Mouse (Mus musculus) hindbrain, embryonic 10.5 days (tissue): ENCODE measurements around the gene Pam. TPM values are rescaled to one million over a fixed set of nuclear protein-coding genes. Genes with fewer than 3 reads are reported as not detected.
A peak's percentile ranks its signal among the peaks of the same experiment; 100 is the strongest.

Experiments
- DNase-seq: peaks from one replicate; pipeline ENCODE4 v3.0.0-alpha.2; 2017; ENCODE audit warnings: low spot score
- H3K27ac ChIP-seq: fragments of 300-500 bp; sonication (generic); 2 replicates; pipeline ENCODE4 v1.5.1; 2016; ENCODE audit warnings: mild to moderate bottlenecking, moderate library complexity
- H3K27me3 ChIP-seq: fragments of 300-500 bp; sonication (generic); 2 replicates; pipeline ENCODE4 v1.6.1; 2016; ENCODE audit warnings: mild to moderate bottlenecking; ENCODE audit not compliant: poor library complexity, insufficient read depth, severe bottlenecking
- H3K36me3 ChIP-seq: fragments of 300-500 bp; sonication (generic); 2 replicates; pipeline ENCODE4 v1.6.1; 2016; ENCODE audit warnings: mild to moderate bottlenecking, moderate library complexity
- H3K4me1 ChIP-seq: fragments of 300-500 bp; sonication (generic); replicated peaks from 2 replicates; pipeline ENCODE4 v1.6.1; 2016; ENCODE audit warnings: mild to moderate bottlenecking
- H3K4me3 ChIP-seq: fragments of 300-500 bp; sonication (generic); 2 replicates; pipeline ENCODE4 v1.5.1; 2016; ENCODE audit warnings: mild to moderate bottlenecking, moderate library complexity
- H3K9me3 ChIP-seq: fragments of 300-500 bp; sonication (generic); 2 replicates; pipeline ENCODE4 v1.6.1; 2016; ENCODE audit warnings: mild to moderate bottlenecking, moderate library complexity
- WGBS: fragments of 180-500 bp; shearing (Covaris S2); methylation state at CpG from one replicate; pipeline ENCODE4 v1.1.7; 2016; 5-methylcytosine and 5-hydroxymethylcytosine counted together
- polyA plus RNA-seq: library from polyadenylated mRNA; unstranded; fragments of >200 nt; fragmentation: Nextera tagmentation; extraction: Ambion mirVana; gene quantifications from 2 replicates; pipeline ENCODE4 v1.2.1, GENCODE M21; 2016

Gene Pam
- polyA plus RNA-seq, 1 experiment from 2014 or later: 16.5 TPM

GRCm38 (mm10) chr1:97931220-97931619 lies 164.2 kb downstream of the Pam start:
- Histone ChIP-seq H3K9me3 (no peaks in the 10 kb centered on the region), H3K4me3 (no peak overlapping the region), H3K36me3 (no peaks in the 10 kb centered on the region), H3K27ac (no peak overlapping the region), H3K4me1 (peaks cover 11% of the 10 kb centered on the region), H3K27me3 (no peaks in the 10 kb centered on the region)
- no peak for DNase-seq
- 84% methylated on average over 4 of the region's 4 CpGs for WGBS

- WGBS: 25% methylated on average over 4 of the region's 4 CpGs
- 0 out of 2 replicates have a peak overlapping the region, but pooled peaks have one; percentile 24 for H3K27ac ChIP-seq
- DNase-seq: no peak
Measured at GRCm38 (mm10) chr1:97929415-97930028, 165.9 kb downstream of the Pam start.

GRCm38 (mm10) chr1:97926789-97927188 lies 168.7 kb downstream of the Pam start:
- DNase-seq: no peak
- Histone ChIP-seq H3K36me3 (no peaks in the 10 kb centered on the region), H3K4me1 (peaks cover 16% of the 10 kb centered on the region), H3K9me3 (no peaks in the 10 kb centered on the region), H3K4me3 (no peak overlapping the region), H3K27ac (no peak overlapping the region), H3K27me3 (no peaks in the 10 kb centered on the region)
- WGBS: 80% methylated on average over 7 of the region's 7 CpGs

More at GRCm38 (mm10) chr1:97929415-97930028, 165.9 kb downstream of the Pam start:
- peaks cover 11% of the 10 kb centered on the region for H3K4me1 ChIP-seq
- no peaks in the 10 kb centered on the region for H3K36me3 ChIP-seq
- no peaks in the 10 kb centered on the region for H3K9me3 ChIP-seq
- H3K27me3 ChIP-seq: no peaks in the 10 kb centered on the region
- no peak overlapping the region for H3K4me3 ChIP-seq

GRCm38 (mm10) chr1:97926017-97926540 lies 169.4 kb downstream of the Pam start:
- no peaks in the 10 kb centered on the region for H3K9me3 ChIP-seq
- H3K27ac ChIP-seq: no peak overlapping the region
- no peaks in the 10 kb centered on the region for H3K27me3 ChIP-seq
- peaks cover 16% of the 10 kb centered on the region for H3K4me1 ChIP-seq
- no peak for DNase-seq
- H3K36me3 ChIP-seq: no peaks in the 10 kb centered on the region
- WGBS: 91% methylated on average over 2 of the region's 2 CpGs
- H3K4me3 ChIP-seq: no peak overlapping the region

GRCm38 (mm10) chr1:97922395-97922794 lies 173.1 kb downstream of the Pam start:
- H3K4me1 ChIP-seq: peaks cover 6% of the 10 kb centered on the region; the same call in 1 of the 2 replicates
- 90% methylated on average over 6 of the region's 6 CpGs for WGBS
- no peaks in the 10 kb centered on the region for H3K36me3 ChIP-seq
- H3K27me3 ChIP-seq: no peaks in the 10 kb centered on the region
- no peak overlapping the region for H3K27ac ChIP-seq
- H3K4me3 ChIP-seq: no peak overlapping the region
- no peak for DNase-seq
- no peaks in the 10 kb centered on the region for H3K9me3 ChIP-seq

- no peak for DNase-seq
- Histone ChIP-seq H3K36me3 (no peaks in the 10 kb centered on the region), H3K4me1 (peaks cover 6% of the 10 kb centered on the region; the same call in 1 of the 2 replicates), H3K4me3 (no peak overlapping the region), H3K27me3 (no peaks in the 10 kb centered on the region), H3K27ac (no peak overlapping the region), H3K9me3 (no peaks in the 10 kb centered on the region)
- WGBS: 84% methylated on average over 1 of the region's 1 CpGs
Measured at GRCm38 (mm10) chr1:97921886-97922285, 173.6 kb downstream of the Pam start.

GRCm38 (mm10) chr1:97918495-97918894 lies 177.0 kb downstream of the Pam start:
- no peaks in the 10 kb centered on the region for H3K36me3 ChIP-seq
- DNase-seq: no peak

GRCm38 (mm10) chr1:97916971-97917234 lies 178.5 kb downstream of the Pam start:
- no peak overlapping the region for H3K4me3 ChIP-seq
- H3K4me1 ChIP-seq: no peaks in the 10 kb centered on the region
- no peaks in the 10 kb centered on the region for H3K36me3 ChIP-seq
- H3K27ac ChIP-seq: no peak overlapping the region
- no peaks in the 10 kb centered on the region for H3K27me3 ChIP-seq
- H3K9me3 ChIP-seq: no peaks in the 10 kb centered on the region
- 79% methylated on average over 2 of the region's 2 CpGs for WGBS
- DNase-seq: no peak

More at GRCm38 (mm10) chr1:97918495-97918894, 177.0 kb downstream of the Pam start:
- Histone ChIP-seq H3K4me3 (no peak overlapping the region), H3K27ac (no peak overlapping the region), H3K4me1 (0 out of 2 replicates have a peak, but pooled peaks cover 1% of the 10 kb centered on the region), H3K27me3 (no peaks in the 10 kb centered on the region), H3K9me3 (no peaks in the 10 kb centered on the region)
- 77% methylated on average over 8 of the region's 8 CpGs for WGBS

GRCm38 (mm10) chr1:97916218-97916970 lies 179.1 kb downstream of the Pam start:
- Histone ChIP-seq H3K36me3 (no peaks in the 10 kb centered on the region), H3K27ac (no peak overlapping the region), H3K4me1 (no peaks in the 10 kb centered on the region), H3K27me3 (no peaks in the 10 kb centered on the region), H3K9me3 (no peaks in the 10 kb centered on the region), H3K4me3 (no peak overlapping the region)
- WGBS: 88% methylated on average over 12 of the region's 12 CpGs
- no peak for DNase-seq

- H3K36me3 ChIP-seq: no peaks in the 10 kb centered on the region
- DNase-seq: no peak
- no peaks in the 10 kb centered on the region for H3K27me3 ChIP-seq
- 88% methylated on average over 10 of the region's 10 CpGs for WGBS
- H3K9me3 ChIP-seq: no peaks in the 10 kb centered on the region
- no peak overlapping the region for H3K4me3 ChIP-seq
- no peaks in the 10 kb centered on the region for H3K4me1 ChIP-seq
- H3K27ac ChIP-seq: no peak overlapping the region
Measured at GRCm38 (mm10) chr1:97915726-97916125, 179.7 kb downstream of the Pam start.

GRCm38 (mm10) chr1:97910874-97911273 lies 184.6 kb downstream of the Pam start:
- H3K4me1 ChIP-seq: no peaks in the 10 kb centered on the region
- WGBS: 93% methylated on average over 10 of the region's 10 CpGs
- H3K27me3 ChIP-seq: no peaks in the 10 kb centered on the region
- H3K4me3 ChIP-seq: no peak overlapping the region
- no peaks in the 10 kb centered on the region for H3K9me3 ChIP-seq
- DNase-seq: no peak
- H3K36me3 ChIP-seq: no peaks in the 10 kb centered on the region
- H3K27ac ChIP-seq: no peak overlapping the region

- Histone ChIP-seq H3K4me3 (no peak overlapping the region), H3K36me3 (no peaks in the 10 kb centered on the region), H3K27me3 (no peaks in the 10 kb centered on the region), H3K9me3 (no peaks in the 10 kb centered on the region), H3K4me1 (no peaks in the 10 kb centered on the region), H3K27ac (no peak overlapping the region)
- no peak for DNase-seq
- 74% methylated on average over 5 of the region's 5 CpGs for WGBS
Measured at GRCm38 (mm10) chr1:97909561-97909960, 185.9 kb downstream of the Pam start.

GRCm38 (mm10) chr1:97908736-97909135 lies 186.7 kb downstream of the Pam start:
- H3K9me3 ChIP-seq: no peaks in the 10 kb centered on the region
- no peaks in the 10 kb centered on the region for H3K36me3 ChIP-seq
- no peak overlapping the region for H3K4me3 ChIP-seq
- H3K4me1 ChIP-seq: no peaks in the 10 kb centered on the region
- no peak overlapping the region for H3K27ac ChIP-seq
- WGBS: 94% methylated on average over 4 of the region's 4 CpGs
- no peaks in the 10 kb centered on the region for H3K27me3 ChIP-seq
- DNase-seq: no peak
